Mouse (Mus musculus): ENCODE results near the gene Gm47841.

DNA sequence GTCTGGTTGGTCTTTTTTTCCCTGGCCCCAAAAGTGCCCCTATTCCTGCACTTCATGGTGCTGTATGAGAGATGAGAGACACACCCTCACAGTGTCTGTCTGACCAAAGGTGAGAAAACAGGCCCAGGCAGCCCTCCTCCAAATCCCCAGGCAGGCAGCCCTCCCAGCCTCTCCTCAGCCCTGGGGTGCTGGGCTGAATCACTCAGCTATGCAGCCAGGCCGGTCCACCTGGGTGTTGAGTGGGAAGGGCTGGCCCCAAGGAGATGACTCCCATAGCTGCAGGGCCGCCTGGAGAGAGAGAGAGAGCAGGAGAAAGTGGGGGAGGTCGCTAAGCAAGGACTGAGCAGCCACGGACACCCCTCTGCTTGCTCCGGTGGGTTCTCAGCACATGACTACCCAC lies 23.6 kb upstream of the Gm47841 start:
- TF ChIP-seq CTCF (IDR thresholded peaks at IDR 0.05; ENCODE audit: extremely low read depth, insufficient read length, insufficient replicate concordance, low read depth, low read length) (no peak), POLR2A (IDR thresholded peaks at IDR 0.05; ENCODE audit: low read depth, low read length) (no peak)

All from small intestine, adult 2 months (tissue).